Mouse (Mus musculus): ENCODE results near the gene Vmn1r3. TPM values are rescaled to one million over a fixed set of nuclear protein-coding genes. Genes with fewer than 3 reads are reported as not detected.
"Not testable (repeated sequence)": the region's sequence is repeated elsewhere in the genome, so short reads cannot be mapped to it uniquely, and the experiment has no call there.

The Vmn1r3 gene
- total RNA-seq (2021) = not detected
- long read RNA-seq, experiment 1 = 0 reads
- long read RNA-seq, experiment 2 = 0 reads

GRCm38 (mm10) chr4:3185258-3185657 is at the start of gene Vmn1r3:
TSS of gene Vmn1r3 (minus strand) at chr4:3185358.
- DNase-seq (ENCODE audit: low spot score in 2 of 2); intact Hi-C loops (cut with DNase I): not testable (repeated sequence)

GRCm38 (mm10) chr4:3232053-3232452 is 46.9 kb upstream of the Vmn1r3 start:
- no peak for DNase-seq (ENCODE audit: low spot score in 2 of 2)
- intact Hi-C loops (cut with DNase I) = no loop called here

- DNase-seq (ENCODE audit: low spot score in 2 of 2) = no peak
- intact Hi-C loops (cut with DNase I) = no loop called here
These were observed 45.9 kb upstream of the Vmn1r3 start for GRCm38 (mm10) chr4:3230908-3231684.

- peak in 1 of 2 experiments; percentile 26 for DNase-seq (ENCODE audit: low spot score in 2 of 2)
- intact Hi-C loops (cut with DNase I) = no loop called here
These were observed 44.4 kb upstream of the Vmn1r3 start for GRCm38 (mm10) chr4:3229532-3229931.

GRCm38 (mm10) chr4:3228476-3228875 is 43.3 kb upstream of the Vmn1r3 start:
- intact Hi-C loops (cut with DNase I) = no loop called here
- DNase-seq (ENCODE audit: low spot score in 2 of 2) = no peak

- DNase-seq (ENCODE audit: low spot score in 2 of 2) = no peak
- intact Hi-C loops (cut with DNase I) = no loop called here
These were observed 42.6 kb upstream of the Vmn1r3 start for GRCm38 (mm10) chr4:3227751-3228150.

GRCm38 (mm10) chr4:3226488-3226887 is 41.3 kb upstream of the Vmn1r3 start:
- no peak for DNase-seq (ENCODE audit: low spot score in 2 of 2)
- intact Hi-C loops (cut with DNase I) = no loop called here

GRCm38 (mm10) chr4:3225416-3225815 is 40.3 kb upstream of the Vmn1r3 start:
- intact Hi-C loops (cut with DNase I) = not testable (repeated sequence)

GRCm38 (mm10) chr4:3224848-3225247 is 39.7 kb upstream of the Vmn1r3 start:
- intact Hi-C loops (cut with DNase I); DNase-seq (ENCODE audit: low spot score in 2 of 2): not testable (repeated sequence)

More at GRCm38 (mm10) chr4:3225416-3225815, 40.3 kb upstream of the Vmn1r3 start:
- DNase-seq (ENCODE audit: low spot score in 2 of 2) = not testable (repeated sequence)

- DNase-seq (ENCODE audit: low spot score in 2 of 2); intact Hi-C loops (cut with DNase I): not testable (repeated sequence)
These were observed 38.5 kb upstream of the Vmn1r3 start for GRCm38 (mm10) chr4:3223483-3224209.

- DNase-seq (ENCODE audit: low spot score in 2 of 2); intact Hi-C loops (cut with DNase I): not testable (repeated sequence)
These were observed 31.2 kb upstream of the Vmn1r3 start for GRCm38 (mm10) chr4:3216382-3216781.

- DNase-seq (ENCODE audit: low spot score in 2 of 2); intact Hi-C loops (cut with DNase I): not testable (repeated sequence)
These were observed 28.2 kb upstream of the Vmn1r3 start for GRCm38 (mm10) chr4:3213349-3213748.

- DNase-seq (ENCODE audit: low spot score in 2 of 2); intact Hi-C loops (cut with DNase I): not testable (repeated sequence)
These were observed 24.6 kb upstream of the Vmn1r3 start for GRCm38 (mm10) chr4:3209643-3210217.

- DNase-seq (ENCODE audit: low spot score in 2 of 2); intact Hi-C loops (cut with DNase I): not testable (repeated sequence)
These were observed 8.2 kb downstream of the Vmn1r3 start for GRCm38 (mm10) chr4:3176746-3177490.

- DNase-seq (ENCODE audit: low spot score in 2 of 2); intact Hi-C loops (cut with DNase I): not testable (repeated sequence)
These were observed 9.0 kb downstream of the Vmn1r3 start for GRCm38 (mm10) chr4:3176195-3176594.

GRCm38 (mm10) chr4:3175756-3176155 is 9.4 kb downstream of the Vmn1r3 start:
- intact Hi-C loops (cut with DNase I); DNase-seq (ENCODE audit: low spot score in 2 of 2): not testable (repeated sequence)

- DNase-seq (ENCODE audit: low spot score in 2 of 2); intact Hi-C loops (cut with DNase I): not testable (repeated sequence)
These were observed 10.6 kb downstream of the Vmn1r3 start for GRCm38 (mm10) chr4:3174586-3174985.

- intact Hi-C loops (cut with DNase I); DNase-seq (ENCODE audit: low spot score in 2 of 2): not testable (repeated sequence)
These were observed 18.1 kb downstream of the Vmn1r3 start, which contains the start of gene Vmn1r2 for GRCm38 (mm10) chr4:3167020-3167419. TSS of gene Vmn1r2 (plus strand) at chr4:3167320.

- intact Hi-C loops (cut with DNase I) = no loop called here
- no peak for DNase-seq (ENCODE audit: low spot score in 2 of 2)
These were observed 20.1 kb downstream of the Vmn1r3 start for GRCm38 (mm10) chr4:3165046-3165445.
